Mouse (Mus musculus) large intestine, adult 2 months (tissue): Measurements from ENCODE around the gene Ppia. TPM values are rescaled to one million over a fixed set of nuclear protein-coding genes. Genes with fewer than 3 reads are reported as not detected.
"Not testable (repeated sequence)": the region's sequence is repeated elsewhere in the genome, so short reads cannot be mapped to it uniquely, and the experiment has no call there.

Experiments
- DNase-seq: peaks from one replicate; pipeline ENCODE4 v3.0.0-alpha.2; 2012; ENCODE audit warnings: low read depth, low spot score
- WGBS: fragments of 180-500 bp; shearing (Covaris S2); methylation state at CpG from one replicate; pipeline ENCODE4 v1.1.7; 2018; 5-methylcytosine and 5-hydroxymethylcytosine counted together
- polyA plus RNA-seq: library from polyadenylated mRNA; depleted of rRNA; stranded (reverse); fragments of >200 nt; gene quantifications from 2 replicates; pipeline ENCODE4 v1.2.3, GENCODE M21; 2012; rRNA removed

The Ppia gene
- polyA plus RNA-seq, result 1,007 and 1,129 TPM in 2 replicates

DNA sequence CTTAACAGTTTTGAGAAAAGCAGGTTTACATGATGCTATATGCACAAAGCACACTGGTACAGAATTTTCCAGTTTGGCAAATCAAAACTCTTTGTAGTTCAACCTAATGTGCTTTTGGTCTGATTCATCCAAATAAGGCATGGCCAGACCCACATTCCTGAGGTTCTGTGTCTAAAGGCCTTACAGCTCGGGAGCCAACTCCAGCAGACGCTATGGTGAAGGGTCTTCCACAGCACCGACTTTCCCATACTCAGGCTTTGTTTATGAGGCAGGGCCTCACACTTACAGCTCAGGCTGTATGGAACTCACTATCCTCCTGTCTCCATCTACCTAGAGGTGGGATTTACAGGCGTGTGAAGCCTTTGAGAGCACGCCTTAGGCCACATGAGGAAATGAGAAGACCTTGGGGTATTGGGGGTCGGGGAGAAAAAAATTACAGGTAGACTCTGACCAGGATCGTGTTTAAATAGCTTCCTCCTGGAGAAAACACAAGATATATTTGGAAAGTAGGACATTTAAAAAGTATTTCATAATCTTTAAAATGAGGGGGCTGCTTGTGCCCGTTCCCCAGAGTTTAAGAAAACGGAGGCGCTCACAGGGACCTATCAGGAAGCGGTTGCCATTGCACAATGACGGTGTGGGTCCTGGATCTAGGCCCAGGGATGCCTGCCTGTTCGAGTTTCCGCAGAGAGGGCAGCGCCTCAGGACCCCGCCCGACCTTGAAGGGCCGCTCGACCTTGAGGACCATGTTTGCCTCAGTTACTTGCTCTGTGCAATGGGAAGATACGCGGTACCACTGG lies at the start of gene Ppia:
Gene Ppia (plus strand): TSS at position 693 of the 800 bp plus-strand sequence.
- DNase-seq, result no peak
- 8% methylated on average over 21 of the region's 21 CpGs for WGBS

DNA sequence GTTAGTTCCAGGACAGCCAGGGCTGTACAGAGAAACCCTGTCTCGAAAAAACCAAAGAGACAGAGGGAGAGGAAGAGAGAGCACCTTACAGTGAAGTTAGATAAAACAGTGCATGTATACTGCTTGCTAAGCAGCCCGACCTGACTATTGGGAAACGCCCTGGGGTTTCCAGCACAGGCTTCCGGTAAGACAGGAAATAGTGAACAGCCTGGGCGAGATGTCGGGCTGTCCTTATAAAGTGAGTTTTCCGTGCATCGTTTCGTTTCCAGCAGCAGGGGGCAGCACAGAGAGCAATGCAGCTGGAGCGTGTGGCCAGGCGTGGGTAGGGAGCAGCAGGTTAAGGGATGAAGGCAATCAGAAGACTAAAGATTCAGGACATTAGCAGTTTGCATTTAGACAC lies 49.4 kb upstream of the Ppia start:
- DNase-seq, result peak; percentile 67
- 8% methylated on average over 11 of the region's 11 CpGs for WGBS

- no peak for DNase-seq
- WGBS, result 40% methylated on average over 6 of the region's 6 CpGs
Measured at GRCm38 (mm10) chr11:6366434-6366833, 48.8 kb upstream of the Ppia start.

DNA sequence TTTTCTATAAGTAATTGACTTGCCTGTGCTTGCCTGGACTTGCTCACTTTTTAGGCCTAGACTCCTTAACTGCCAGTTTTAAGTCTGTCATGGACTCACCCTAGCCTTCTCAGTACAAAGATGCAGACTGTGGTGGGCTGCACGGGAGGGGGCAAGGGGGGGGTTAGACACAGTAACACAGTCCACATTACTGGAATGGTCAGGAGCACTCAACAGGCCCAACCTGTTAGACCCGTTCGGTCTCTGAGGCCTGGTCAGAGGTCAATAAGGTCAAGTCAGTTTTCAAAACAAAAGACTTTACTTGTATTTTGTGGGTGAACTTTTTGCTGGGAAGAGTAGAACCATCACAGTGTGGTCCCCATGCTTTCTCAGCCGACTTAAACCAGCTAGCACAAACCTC lies 48.1 kb upstream of the Ppia start:
- no peak for DNase-seq
- 68% methylated on average over 4 of the region's 4 CpGs for WGBS

- 79% methylated on average over 5 of the region's 5 CpGs for WGBS
- not testable (repeated sequence) for DNase-seq
Measured at GRCm38 (mm10) chr11:6367986-6368385, 47.3 kb upstream of the Ppia start.

GRCm38 (mm10) chr11:6371376-6372155 lies 43.7 kb upstream of the Ppia start:
- WGBS, result 79% methylated on average over 11 of the region's 11 CpGs

GRCm38 (mm10) chr11:6372784-6373183 lies 42.5 kb upstream of the Ppia start:
- WGBS, result 87% methylated on average over 9 of the region's 9 CpGs

More at GRCm38 (mm10) chr11:6371376-6372155, 43.7 kb upstream of the Ppia start:
- DNase-seq, result no peak

GRCm38 (mm10) chr11:6380916-6381315 lies 34.3 kb upstream of the Ppia start:
- 68% methylated on average over 6 of the region's 6 CpGs for WGBS
- no peak for DNase-seq

More at GRCm38 (mm10) chr11:6372784-6373183, 42.5 kb upstream of the Ppia start:
- no peak for DNase-seq

- no peak for DNase-seq
- 84% methylated on average over 6 of the region's 6 CpGs for WGBS
Measured at GRCm38 (mm10) chr11:6388126-6388725, 27.0 kb upstream of the Ppia start.

- WGBS, result 6% methylated on average over 58 of the region's 60 CpGs
- DNase-seq, result peak; percentile 64
Measured at GRCm38 (mm10) chr11:6388726-6389413, 26.4 kb upstream of the Ppia start, which contains the start of gene Zmiz2. Zmiz2 (plus strand) TSS chr11:6389074.

GRCm38 (mm10) chr11:6389483-6389921 lies 25.7 kb upstream of the Ppia start:
- under 1% methylated on average over 36 of the region's 43 CpGs for WGBS
- no peak for DNase-seq

- no peak for DNase-seq
- 68% methylated on average over 8 of the region's 8 CpGs for WGBS
Measured at GRCm38 (mm10) chr11:6390376-6391053, 24.7 kb upstream of the Ppia start.

DNA sequence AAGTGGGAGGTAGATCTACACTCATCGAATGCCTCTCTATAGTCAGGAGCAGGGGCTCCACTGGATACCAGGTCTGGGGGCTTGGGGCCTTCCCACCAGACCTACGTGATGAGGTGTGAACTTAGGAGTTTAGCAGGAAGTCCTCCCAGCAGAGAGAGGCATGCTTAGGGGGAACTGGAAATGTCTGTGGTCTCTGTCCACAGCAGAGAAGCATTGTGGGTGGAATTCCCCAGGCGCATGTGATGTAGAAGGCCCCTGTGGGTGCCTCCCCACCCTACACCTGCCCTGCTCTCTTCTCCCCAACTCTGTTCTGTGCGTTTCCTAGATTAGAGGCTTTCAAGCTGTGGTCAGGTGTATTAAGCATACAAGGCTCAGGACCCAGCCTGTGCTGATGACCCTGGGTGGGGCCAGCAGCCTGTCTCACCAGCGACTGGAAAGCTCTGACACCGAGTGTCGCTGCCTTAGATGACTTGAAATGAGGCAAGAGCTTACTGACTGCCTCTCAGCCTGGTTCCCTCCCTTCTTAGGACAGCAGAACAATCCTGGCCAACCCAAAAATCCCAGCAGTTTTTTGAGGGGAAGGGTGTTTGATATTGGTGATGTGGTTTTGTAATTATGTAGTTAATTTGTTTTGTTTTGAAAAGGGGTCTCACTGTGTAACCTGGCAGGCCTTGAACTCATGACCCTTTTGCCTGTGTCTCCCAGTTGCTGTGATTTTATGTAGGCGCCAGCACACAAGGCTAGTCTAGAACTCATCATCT lies 23.5 kb upstream of the Ppia start:
- 67% methylated on average over 8 of the region's 8 CpGs for WGBS
- no peak for DNase-seq

DNA sequence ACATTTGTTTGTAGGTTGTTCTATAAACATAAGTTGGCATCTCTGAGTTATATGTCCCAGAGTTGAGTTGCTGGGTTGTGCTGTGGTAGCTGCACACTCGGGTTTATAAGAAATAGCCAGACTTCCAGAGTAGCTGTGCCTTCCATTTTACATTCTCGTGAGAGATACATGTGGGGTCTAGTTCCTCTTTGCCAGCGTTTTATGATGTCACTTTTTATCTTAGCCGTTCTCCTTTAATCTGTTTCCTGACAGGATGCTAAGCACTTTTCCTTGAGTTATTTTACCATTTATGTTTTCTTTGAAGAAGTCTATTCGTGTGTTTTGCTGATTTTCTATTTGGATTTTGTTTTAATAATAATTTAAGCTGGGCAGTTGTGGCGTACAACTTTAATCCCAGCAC lies 22.4 kb upstream of the Ppia start:
- WGBS, result 71% methylated on average over 6 of the region's 6 CpGs

GRCm38 (mm10) chr11:6393866-6394265 lies 21.4 kb upstream of the Ppia start:
- 67% methylated on average over 1 of the region's 1 CpGs for WGBS
- DNase-seq, result no peak

More for the DNA sequence above, 22.4 kb upstream of the Ppia start:
- DNase-seq, result no peak

- 89% methylated on average over 5 of the region's 5 CpGs for WGBS
- no peak for DNase-seq
Measured at GRCm38 (mm10) chr11:6395565-6395964, 19.7 kb upstream of the Ppia start.

DNA sequence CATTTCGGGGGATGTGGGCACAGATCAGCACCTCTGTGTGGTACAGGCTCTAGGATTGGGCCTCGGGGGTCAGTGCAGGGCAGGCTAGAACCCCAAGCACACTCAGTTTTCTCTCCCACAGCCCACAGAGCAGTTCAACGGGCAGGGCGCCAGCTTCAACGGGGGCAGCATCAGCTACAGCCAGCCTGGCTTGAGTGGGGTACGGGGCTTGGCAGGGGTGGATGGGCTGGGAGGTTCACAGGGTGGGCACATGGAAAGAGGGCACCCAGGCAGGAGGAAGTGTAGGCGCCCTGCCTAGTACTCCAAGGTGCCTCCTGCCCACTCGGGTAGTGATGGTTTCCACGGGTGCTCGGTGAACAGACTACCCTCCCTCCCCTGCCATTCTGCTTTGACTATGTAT lies 17.1 kb upstream of the Ppia start:
- DNase-seq, result no peak
- 88% methylated on average over 10 of the region's 10 CpGs for WGBS
